Mouse (Mus musculus): ENCODE measurements around the gene Smc3.

- TF ChIP-seq CTCF (IDR thresholded peaks at IDR 0.05; ENCODE audit: low read depth) (no peak), EP300 (IDR thresholded peaks at IDR 0.05; ENCODE audit: low read depth) (no peak)
Measured at GRCm38 (mm10) chr19:53596723-53597474, 3.3 kb upstream of the Smc3 start.
